Comparison of ENCODE assay signal across 11 mouse cellular contexts in the genomic region with DNA sequence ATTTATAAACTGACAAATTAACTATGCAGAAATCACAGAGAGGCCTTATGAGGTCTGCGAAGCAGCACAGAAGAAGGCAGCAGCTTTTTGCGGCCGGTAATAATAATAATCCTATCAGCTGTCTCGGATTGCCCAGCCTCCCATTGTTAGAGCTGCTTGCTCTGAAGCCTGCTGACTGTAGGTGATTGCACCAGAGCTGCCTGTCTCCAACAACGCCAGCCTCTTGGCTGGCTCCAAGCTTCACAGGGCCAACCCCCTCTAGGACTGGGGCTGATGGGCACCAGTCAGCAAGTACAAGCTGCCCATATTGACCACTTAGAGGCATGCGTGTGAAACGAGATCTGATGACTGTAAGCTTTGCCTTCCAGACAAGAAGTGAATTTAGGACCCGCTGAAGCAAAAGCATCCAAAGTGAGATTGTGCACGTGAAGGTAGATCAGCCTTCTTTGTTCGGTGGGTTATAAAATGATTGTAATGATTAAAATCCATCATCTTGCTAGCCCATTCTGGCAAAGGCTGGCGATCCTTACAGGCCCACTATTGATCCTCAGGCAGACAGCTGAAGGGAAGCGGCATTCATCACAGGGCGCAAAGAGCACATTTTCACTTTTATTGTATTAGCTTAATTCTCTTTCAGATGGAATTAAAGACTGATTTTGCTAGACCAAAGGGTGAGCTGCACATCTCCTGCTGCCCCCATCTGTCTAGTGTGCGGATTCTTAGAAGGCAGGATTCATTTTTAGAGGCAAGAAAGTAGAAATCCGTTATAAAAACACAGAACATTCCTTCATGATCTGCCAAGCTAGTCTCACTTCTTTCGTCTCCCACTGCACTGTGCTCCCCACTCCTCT.
A peak's percentile ranks its signal among the peaks of the same experiment; 100 is the strongest.
DNase-seq lines count a peak whose midpoint lies in the region; ATAC-seq lines count a peak whose summit lies in the region.
"Had no signal": no experiment of that assay in that cellular context is flagged by ENCODE, and none has a peak within 500 bp of the region (broad histone marks: within the 10 kb centered on the region; RNA-seq: fewer than 3 reads in every experiment).

No protein-coding gene starts in this region.

- H3K4me1 ChIP-seq in embryonic facial prominence, embryonic 12.5 days, result peaks cover 4% of the 10 kb centered on the region
- peaks cover 31% of the 10 kb centered on the region for H3K4me1 ChIP-seq in hindbrain, embryonic 16.5 days (ENCODE audit: control insufficient read depth, insufficient read depth, low read depth, low read length)
- peaks cover 51% of the 10 kb centered on the region for H3K4me1 ChIP-seq in neural tube, embryonic 13.5 days (replicated peaks)

- no peak overlapping the region for H3K4me2 ChIP-seq in embryonic facial prominence, embryonic 12.5 days (replicated peaks)
- peak overlapping the region; percentile 24 for H3K4me2 ChIP-seq in hindbrain, embryonic 16.5 days (ENCODE audit: low read length)
- peak overlapping the region; percentile 33 for H3K4me2 ChIP-seq in neural tube, embryonic 13.5 days

- no peak overlapping the region for H3K4me3 ChIP-seq in embryonic facial prominence, embryonic 12.5 days
- no peak overlapping the region for H3K4me3 ChIP-seq in hindbrain, embryonic 16.5 days (ENCODE audit: low read length)
- no peak overlapping the region for H3K4me3 ChIP-seq in neural tube, embryonic 13.5 days

- H3K9me3 ChIP-seq in embryonic facial prominence, embryonic 12.5 days, result no peaks in the 10 kb centered on the region
- H3K9me3 ChIP-seq in hindbrain, embryonic 16.5 days (ENCODE audit: control insufficient read depth, low read length), result no peaks in the 10 kb centered on the region
- peaks cover 4% of the 10 kb centered on the region; the same call in 1 of the 2 replicates for H3K9me3 ChIP-seq in neural tube, embryonic 13.5 days

- DNase-seq in layer of hippocampus, adult 11-12 months (ENCODE audit: low spot score), result peak; percentile 12
- DNase-seq in layer of hippocampus, adult 9-10 months (ENCODE audit: low spot score), result no peak
- DNase-seq in urinary bladder, postnatal 4 days (ENCODE audit: low spot score in 2 of 2), result no peak
- no peak for DNase-seq in gastrocnemius, postnatal 4 days (ENCODE audit: low spot score in 2 of 2)
- DNase-seq in urinary bladder, postnatal 14 days (ENCODE audit: low spot score), result no peak
- DNase-seq: kidney, adult 11 months; lung, postnatal 14 days; thymus, adult 18-20 months had no signal

- WGBS in embryonic facial prominence, embryonic 12.5 days, result 74% methylated on average over 16 of the region's 16 CpGs
- 20% methylated on average over 16 of the region's 16 CpGs for WGBS in hindbrain, embryonic 16.5 days
- 25% methylated on average over 16 of the region's 16 CpGs for WGBS in neural tube, embryonic 13.5 days

- H3K27ac ChIP-seq in embryonic facial prominence, embryonic 12.5 days, result no peak overlapping the region
- H3K27ac ChIP-seq in hindbrain, embryonic 16.5 days (ENCODE audit: low read depth, low read length), result peak overlapping the region; percentile 87
- peak overlapping the region; percentile 98 for H3K27ac ChIP-seq in neural tube, embryonic 13.5 days (replicated peaks)

- ATAC-seq in embryonic facial prominence, embryonic 12.5 days (ENCODE audit: insufficient number of reproducible peaks, insufficient read depth, low FRiP score, low TSS enrichment), result peak; percentile 22; the same call in 1 of the 2 replicates
- peak; percentile 88 for ATAC-seq in hindbrain, embryonic 16.5 days
- ATAC-seq in neural tube, embryonic 13.5 days (ENCODE audit: low read depth), result peak; percentile 90

- no peak overlapping the region for H3K9ac ChIP-seq in embryonic facial prominence, embryonic 12.5 days
- peak overlapping the region; percentile 33; the same call in 1 of the 2 replicates for H3K9ac ChIP-seq in hindbrain, embryonic 16.5 days (ENCODE audit: low read depth, low read length)
- peak overlapping the region; percentile 62 for H3K9ac ChIP-seq in neural tube, embryonic 13.5 days

- H3K36me3 ChIP-seq in embryonic facial prominence, embryonic 12.5 days, result no peaks in the 10 kb centered on the region
- H3K36me3 ChIP-seq in hindbrain, embryonic 16.5 days (ENCODE audit: control insufficient read depth, insufficient read depth, low read length), result no peaks in the 10 kb centered on the region
- no peaks in the 10 kb centered on the region for H3K36me3 ChIP-seq in neural tube, embryonic 13.5 days

- H3K27me3 ChIP-seq in embryonic facial prominence, embryonic 12.5 days, result no peaks in the 10 kb centered on the region
- H3K27me3 ChIP-seq in hindbrain, embryonic 16.5 days (replicated peaks; ENCODE audit: control insufficient read depth, insufficient read depth, low read length), result no peaks in the 10 kb centered on the region
- H3K27me3 ChIP-seq in neural tube, embryonic 13.5 days, result no peaks in the 10 kb centered on the region

Comparison
In these comparisons a context has a peak if more than half of its experiments do, and no peak if none do; other contexts are left out.
1. ATAC-seq: peak in every context shown above with its lines; median percentile 90 in neural tube, embryonic 13.5 days; 88 in hindbrain, embryonic 16.5 days; 22 in embryonic facial prominence, embryonic 12.5 days.